Mouse (Mus musculus): ENCODE results near the gene Prkcg. TPM values are rescaled to one million over a fixed set of nuclear protein-coding genes. Genes with fewer than 3 reads are reported as not detected.

Gene Prkcg
- polyA plus RNA-seq, 1 experiment from 2014 or later = 1.4 TPM

DNA sequence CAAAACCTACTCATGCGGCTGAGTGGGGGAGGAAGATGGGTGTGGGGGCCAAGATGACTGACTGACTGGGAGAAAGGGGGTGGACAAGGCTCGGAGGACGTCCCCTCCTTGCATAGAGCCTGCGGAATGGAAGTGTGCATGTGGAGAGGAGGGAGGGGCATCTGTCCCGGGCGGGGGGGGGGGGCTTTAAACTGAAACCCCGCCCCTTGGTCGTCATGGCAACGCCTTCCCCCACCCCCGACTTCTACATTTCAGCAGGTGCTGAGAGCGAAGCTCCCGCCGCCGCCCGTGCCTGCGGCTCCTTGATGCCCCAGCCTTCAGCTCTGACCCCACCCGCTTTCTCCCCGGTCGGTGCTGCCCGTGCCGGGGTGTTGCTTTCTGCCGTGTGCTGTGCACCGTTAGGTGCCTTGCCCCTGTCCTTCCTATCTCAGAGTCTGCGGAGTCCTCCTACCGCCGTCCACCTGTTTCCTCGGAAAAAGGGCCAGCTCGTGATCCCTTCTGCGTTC is 14.3 kb downstream of the Prkcg start:
- H3K4me3 ChIP-seq (replicated peaks) = peak overlapping the region; percentile 45
- H3K4me1 ChIP-seq = peaks cover 40% of the 10 kb centered on the region
- peaks cover 30% of the 10 kb centered on the region for H3K27me3 ChIP-seq (replicated peaks)
- 0 out of 2 replicates have a peak, but pooled peaks cover 9% of the 10 kb centered on the region for H3K36me3 ChIP-seq
- H3K27ac ChIP-seq (replicated peaks) = no peak overlapping the region
- under 1% methylated on average over 21 of the region's 29 CpGs for WGBS
- peak overlapping the region; percentile 95 for H3K4me2 ChIP-seq
- no peaks in the 10 kb centered on the region for H3K9me3 ChIP-seq (replicated peaks)
- peak; percentile 58 for ATAC-seq (ENCODE audit: low FRiP score)
- H3K9ac ChIP-seq (replicated peaks) = peak overlapping the region; percentile 47

- Histone ChIP-seq H3K4me3 (replicated peaks) (peak overlapping the region; percentile 45), H3K36me3 (0 out of 2 replicates have a peak, but pooled peaks cover 5% of the 10 kb centered on the region), H3K27ac (replicated peaks) (no peak overlapping the region), H3K4me2 (peak overlapping the region; percentile 95), H3K9me3 (replicated peaks) (no peaks in the 10 kb centered on the region), H3K4me1 (peaks cover 37% of the 10 kb centered on the region), H3K27me3 (replicated peaks) (peaks cover 30% of the 10 kb centered on the region), H3K9ac (replicated peaks) (peak overlapping the region; percentile 47)
- WGBS = 4% methylated on average over 12 of the region's 12 CpGs
- ATAC-seq (ENCODE audit: low FRiP score) = peak; percentile 42
These were observed 14.8 kb downstream of the Prkcg start for GRCm38 (mm10) chr7:3303789-3304188.

DNA sequence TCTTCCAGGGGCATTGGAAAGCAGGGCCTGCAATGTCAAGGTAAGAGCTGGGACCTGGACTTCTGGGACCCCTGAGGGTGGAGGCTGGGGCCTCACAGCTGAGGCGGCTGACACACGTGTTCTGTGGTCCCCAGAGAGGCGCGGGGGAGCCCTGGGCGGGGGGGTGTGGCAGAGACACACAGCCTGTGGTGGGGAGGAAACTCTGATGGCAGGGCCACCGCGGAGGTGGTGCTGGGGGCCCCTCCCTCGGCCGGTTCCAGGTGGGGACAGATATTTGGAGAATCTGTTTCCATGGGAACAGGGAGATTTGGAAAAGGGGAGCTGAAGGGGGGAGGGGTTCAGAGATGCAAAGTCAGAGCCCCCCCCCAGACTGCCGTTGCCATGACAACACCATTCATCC is 15.3 kb downstream of the Prkcg start:
- H3K4me2 ChIP-seq = peak overlapping the region; percentile 95
- ATAC-seq (ENCODE audit: low FRiP score) = peak; percentile 20; the same call in 1 of the 2 replicates
- H3K36me3 ChIP-seq = 0 out of 2 replicates have a peak, but pooled peaks cover 2% of the 10 kb centered on the region
- 10% methylated on average over 10 of the region's 10 CpGs for WGBS
- peak overlapping the region; percentile 47; the same call in 1 of the 2 replicates for H3K9ac ChIP-seq (replicated peaks)
- H3K27ac ChIP-seq (replicated peaks) = no peak overlapping the region
- no peaks in the 10 kb centered on the region for H3K9me3 ChIP-seq (replicated peaks)
- H3K4me1 ChIP-seq = peaks cover 37% of the 10 kb centered on the region
- H3K27me3 ChIP-seq (replicated peaks) = peaks cover 30% of the 10 kb centered on the region
- H3K4me3 ChIP-seq (replicated peaks) = peak overlapping the region; percentile 45

- no peak overlapping the region for H3K9ac ChIP-seq (replicated peaks)
- H3K27me3 ChIP-seq (replicated peaks) = peaks cover 24% of the 10 kb centered on the region; the same call in 1 of the 2 replicates
- H3K4me2 ChIP-seq = no peak overlapping the region
- H3K36me3 ChIP-seq = no peaks in the 10 kb centered on the region
- H3K4me1 ChIP-seq = peaks cover 35% of the 10 kb centered on the region
- H3K4me3 ChIP-seq (replicated peaks) = no peak overlapping the region
- H3K27ac ChIP-seq (replicated peaks) = no peak overlapping the region
- H3K9me3 ChIP-seq (replicated peaks) = no peaks in the 10 kb centered on the region
- ATAC-seq (ENCODE audit: low FRiP score) = no peak
- WGBS = 60% methylated on average over 3 of the region's 3 CpGs
These were observed 17.4 kb downstream of the Prkcg start for GRCm38 (mm10) chr7:3306400-3306799.

DNA sequence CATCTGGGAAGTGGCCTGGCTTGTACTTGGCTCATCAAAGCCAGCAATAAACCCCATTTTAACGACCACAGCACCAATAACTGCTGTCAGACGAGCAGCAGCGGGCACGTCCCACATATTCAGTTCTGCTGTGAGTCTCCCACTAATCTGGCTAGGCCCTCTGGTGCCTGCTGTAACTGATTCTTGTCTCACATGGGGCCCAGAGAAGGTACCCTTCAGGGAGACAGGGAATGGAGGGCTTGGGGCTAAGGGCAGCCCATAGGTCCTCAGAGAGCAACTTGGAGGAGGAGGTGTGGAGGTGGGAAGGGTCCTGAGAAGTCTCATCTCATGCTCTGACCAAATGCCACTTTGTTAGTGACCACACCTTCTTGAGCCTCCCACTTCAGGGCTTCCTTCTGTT is 19.7 kb downstream of the Prkcg start:
- WGBS = 17% methylated on average over 4 of the region's 4 CpGs
- Histone ChIP-seq H3K9ac (replicated peaks) (no peak overlapping the region), H3K27me3 (replicated peaks) (peaks cover 22% of the 10 kb centered on the region; the same call in 1 of the 2 replicates)

DNA sequence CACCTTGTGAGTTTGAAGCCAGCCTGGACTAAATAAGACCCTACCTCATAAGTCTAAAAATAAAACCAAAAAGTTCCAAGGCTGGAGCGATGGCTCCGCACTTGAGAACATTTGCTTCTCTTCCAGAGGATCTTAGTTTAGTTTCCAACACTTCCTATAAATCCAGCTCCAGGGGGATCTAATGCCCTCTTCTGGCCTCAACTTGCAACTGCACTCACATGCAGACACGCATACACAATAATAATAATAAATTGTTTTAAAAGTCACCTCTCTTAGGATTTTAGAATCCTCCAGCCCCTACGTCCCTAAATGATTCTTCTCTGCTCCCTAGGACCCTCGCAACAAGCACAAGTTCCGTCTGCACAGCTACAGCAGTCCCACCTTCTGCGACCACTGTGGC is 21.3 kb downstream of the Prkcg start:
- no peak for ATAC-seq (ENCODE audit: low FRiP score)
- no peaks in the 10 kb centered on the region for H3K9me3 ChIP-seq (replicated peaks)
- H3K9ac ChIP-seq (replicated peaks) = no peak overlapping the region
- H3K36me3 ChIP-seq = no peaks in the 10 kb centered on the region
- no peak overlapping the region for H3K27ac ChIP-seq (replicated peaks)
- H3K27me3 ChIP-seq (replicated peaks) = peaks cover 11% of the 10 kb centered on the region; the same call in 1 of the 2 replicates
- no peak overlapping the region for H3K4me2 ChIP-seq
- 96% methylated on average over 7 of the region's 7 CpGs for WGBS
- H3K4me1 ChIP-seq = no peaks in the 10 kb centered on the region; the same call in 1 of the 2 replicates
- H3K4me3 ChIP-seq (replicated peaks) = no peak overlapping the region

More for the DNA sequence above, 19.7 kb downstream of the Prkcg start:
- peaks cover 13% of the 10 kb centered on the region for H3K4me1 ChIP-seq
- H3K9me3 ChIP-seq (replicated peaks) = no peaks in the 10 kb centered on the region
- no peak overlapping the region for H3K4me3 ChIP-seq (replicated peaks)
- H3K27ac ChIP-seq (replicated peaks) = no peak overlapping the region
- no peak overlapping the region for H3K4me2 ChIP-seq
- no peaks in the 10 kb centered on the region for H3K36me3 ChIP-seq
- no peak for ATAC-seq (ENCODE audit: low FRiP score)

DNA sequence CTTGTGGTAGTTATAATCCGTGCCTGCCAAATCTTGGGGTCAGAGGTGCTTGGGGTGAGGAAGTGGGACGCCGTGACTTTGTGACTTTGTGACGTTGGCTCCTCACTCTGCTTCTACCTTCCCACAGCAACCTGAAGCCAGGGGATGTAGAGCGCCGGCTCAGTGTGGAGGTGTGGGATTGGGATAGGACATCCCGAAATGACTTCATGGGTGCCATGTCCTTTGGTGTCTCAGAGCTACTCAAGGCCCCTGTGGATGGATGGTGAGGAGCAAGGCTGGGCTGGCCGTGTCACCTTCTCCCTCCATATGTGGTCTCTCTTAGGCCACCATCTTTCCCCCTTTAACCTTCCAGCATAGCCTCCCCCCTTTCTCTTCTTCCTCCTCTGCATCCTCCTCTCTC is 24.6 kb downstream of the Prkcg start:
- H3K4me1 ChIP-seq = no peaks in the 10 kb centered on the region
- H3K27me3 ChIP-seq (replicated peaks) = no peaks in the 10 kb centered on the region
- H3K9me3 ChIP-seq (replicated peaks) = no peaks in the 10 kb centered on the region
- no peak overlapping the region for H3K4me3 ChIP-seq (replicated peaks)
- 89% methylated on average over 8 of the region's 8 CpGs for WGBS
- no peaks in the 10 kb centered on the region for H3K36me3 ChIP-seq
- H3K27ac ChIP-seq (replicated peaks) = no peak overlapping the region
- ATAC-seq (ENCODE audit: low FRiP score) = peak; percentile 17; the same call in 1 of the 2 replicates
- no peak overlapping the region for H3K9ac ChIP-seq (replicated peaks)
- no peak overlapping the region for H3K4me2 ChIP-seq

- ATAC-seq (ENCODE audit: low FRiP score) = peak; percentile 61; the same call in 1 of the 2 replicates
- Histone ChIP-seq H3K4me2 (no peak overlapping the region), H3K36me3 (no peaks in the 10 kb centered on the region), H3K9ac (replicated peaks) (no peak overlapping the region), H3K4me1 (no peaks in the 10 kb centered on the region), H3K9me3 (replicated peaks) (no peaks in the 10 kb centered on the region), H3K27me3 (replicated peaks) (no peaks in the 10 kb centered on the region), H3K4me3 (replicated peaks) (no peak overlapping the region), H3K27ac (replicated peaks) (no peak overlapping the region)
- WGBS = 62% methylated on average over 5 of the region's 5 CpGs
These were observed 25.1 kb downstream of the Prkcg start for GRCm38 (mm10) chr7:3314121-3314520.

DNA sequence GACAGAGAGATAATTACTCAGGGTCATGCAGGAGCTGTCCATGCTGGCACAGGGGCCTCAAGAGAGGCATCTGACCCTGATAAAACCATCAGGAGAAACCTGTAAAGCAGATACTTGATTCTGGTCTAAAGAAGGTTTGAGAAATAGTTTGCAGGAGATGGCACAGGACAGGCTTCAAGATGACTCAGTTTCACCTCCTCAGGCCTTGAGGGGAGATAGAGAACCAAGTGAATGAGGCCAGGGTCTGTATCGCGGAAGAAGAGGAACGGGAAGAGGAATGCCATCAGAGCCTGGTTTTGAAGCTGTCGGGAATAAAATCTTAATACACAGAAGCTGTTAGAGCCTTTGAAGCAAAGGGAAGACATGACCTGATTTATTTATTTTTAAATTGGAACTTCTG is 28.7 kb downstream of the Prkcg start:
- no peak overlapping the region for H3K9ac ChIP-seq (replicated peaks)
- H3K4me1 ChIP-seq = no peaks in the 10 kb centered on the region
- no peak overlapping the region for H3K4me2 ChIP-seq
- H3K27me3 ChIP-seq (replicated peaks) = no peaks in the 10 kb centered on the region
- WGBS = 42% methylated on average over 4 of the region's 4 CpGs
- H3K27ac ChIP-seq (replicated peaks) = no peak overlapping the region
- H3K4me3 ChIP-seq (replicated peaks) = no peak overlapping the region
- ATAC-seq (ENCODE audit: low FRiP score) = no peak
- no peaks in the 10 kb centered on the region for H3K9me3 ChIP-seq (replicated peaks)
- peaks cover 6% of the 10 kb centered on the region; the same call in 1 of the 2 replicates for H3K36me3 ChIP-seq

DNA sequence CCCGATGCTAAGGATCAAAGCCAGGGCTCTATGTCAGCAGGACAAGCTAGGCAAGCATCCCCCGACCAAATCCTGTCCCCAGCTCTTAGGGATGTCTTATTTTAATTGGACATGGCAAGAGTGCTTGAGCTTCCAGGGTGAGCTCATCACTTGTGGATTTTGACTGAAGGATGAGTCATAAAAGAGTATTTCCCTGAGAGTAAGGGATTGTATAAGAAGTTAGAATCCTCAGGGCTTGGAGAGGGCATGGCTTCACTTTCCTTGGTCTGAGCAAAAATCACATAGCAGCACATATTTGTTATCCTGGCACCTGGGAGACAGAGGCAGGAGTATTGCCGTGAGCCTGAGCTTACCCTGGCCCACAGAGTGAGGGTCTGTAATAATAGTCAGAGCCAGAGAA is 31.9 kb downstream of the Prkcg start:
- Histone ChIP-seq H3K4me2 (no peak overlapping the region), H3K27me3 (replicated peaks) (no peaks in the 10 kb centered on the region), H3K36me3 (peaks cover 16% of the 10 kb centered on the region), H3K9me3 (replicated peaks) (no peaks in the 10 kb centered on the region), H3K4me1 (no peaks in the 10 kb centered on the region), H3K27ac (replicated peaks) (no peak overlapping the region), H3K4me3 (replicated peaks) (no peak overlapping the region), H3K9ac (replicated peaks) (no peak overlapping the region)
- 78% methylated on average over 3 of the region's 3 CpGs for WGBS
- no peak for ATAC-seq (ENCODE audit: low FRiP score)

DNA sequence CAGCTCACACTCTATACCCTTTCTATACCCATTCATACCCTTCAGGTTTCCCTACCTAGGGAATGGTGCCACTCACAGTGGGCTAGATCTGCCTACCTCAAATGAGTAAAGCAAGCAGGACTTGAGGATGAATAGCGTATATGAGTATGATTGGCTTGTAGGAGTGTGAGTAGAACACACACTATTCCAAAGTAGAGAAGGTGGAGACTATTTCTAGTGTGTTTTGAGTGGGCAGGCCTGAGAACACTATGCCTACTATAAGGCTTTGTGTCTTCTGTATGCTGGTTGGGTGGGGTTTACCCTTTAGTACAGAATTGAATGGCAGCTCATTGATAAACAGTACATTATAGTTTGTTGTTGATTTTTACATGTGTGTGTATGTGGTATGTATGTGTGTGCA is 34.8 kb downstream of the Prkcg start:
- no peaks in the 10 kb centered on the region for H3K4me1 ChIP-seq
- no peaks in the 10 kb centered on the region for H3K27me3 ChIP-seq (replicated peaks)
- WGBS = 74% methylated on average over 1 of the region's 1 CpGs
- H3K27ac ChIP-seq (replicated peaks) = no peak overlapping the region
- no peak overlapping the region for H3K4me2 ChIP-seq
- H3K9me3 ChIP-seq (replicated peaks) = no peaks in the 10 kb centered on the region
- no peak overlapping the region for H3K9ac ChIP-seq (replicated peaks)
- ATAC-seq (ENCODE audit: low FRiP score) = no peak
- no peak overlapping the region for H3K4me3 ChIP-seq (replicated peaks)
- H3K36me3 ChIP-seq = peaks cover 19% of the 10 kb centered on the region

DNA sequence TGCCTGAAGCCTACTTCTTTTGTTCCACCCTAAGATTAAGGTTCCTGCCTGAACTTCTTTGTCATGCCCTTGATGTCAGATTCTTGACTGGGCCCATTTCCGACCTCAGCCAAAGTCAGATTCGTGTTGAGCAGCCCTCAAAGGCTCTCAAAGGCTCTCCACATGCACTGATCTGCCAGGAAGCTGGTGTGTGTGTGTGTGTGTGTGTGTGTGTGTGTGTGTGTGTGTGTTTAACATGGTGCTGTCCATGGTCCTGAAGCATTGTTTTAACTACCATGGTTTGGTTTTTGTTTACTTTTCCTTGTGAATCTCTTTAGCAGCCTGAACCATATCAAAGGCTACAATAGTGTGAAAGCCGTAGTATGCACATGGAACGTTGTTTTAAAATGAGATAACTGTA is 39.0 kb downstream of the Prkcg start:
- 72% methylated on average over 4 of the region's 4 CpGs for WGBS
- H3K9ac ChIP-seq (replicated peaks) = no peak overlapping the region
- peaks cover 11% of the 10 kb centered on the region for H3K4me1 ChIP-seq
- H3K4me3 ChIP-seq (replicated peaks) = no peak overlapping the region
- H3K27ac ChIP-seq (replicated peaks) = no peak overlapping the region
- no peaks in the 10 kb centered on the region for H3K9me3 ChIP-seq (replicated peaks)
- peaks cover 10% of the 10 kb centered on the region for H3K27me3 ChIP-seq (replicated peaks)
- no peak overlapping the region for H3K4me2 ChIP-seq
- H3K36me3 ChIP-seq = peaks cover 10% of the 10 kb centered on the region
- ATAC-seq (ENCODE audit: low FRiP score) = no peak

Data from neural tube, embryonic 15.5 days (tissue).